Mouse (Mus musculus): ENCODE measurements at regions not wholly inside any gene's neighbourhood (a gene's known extent, or its start where the extent isn't known, plus 50 kb on each side); places are given as distances from the start of the nearest gene placed in this dataset.
"Not testable (repeated sequence)": the region's sequence is repeated elsewhere in the genome, so short reads cannot be mapped to it uniquely, and the experiment has no call there.

GRCm38 (mm10) chr8:31518903-31519302, 1909.6 kb upstream of the 5930422O12Rik start:
- DNase-seq: no peak

GRCm38 (mm10) chr8:31520991-31521448, 1907.5 kb upstream of the 5930422O12Rik start:
- peak; percentile 7 to 18 for DNase-seq

- DNase-seq: no peak
These were observed 1903.4 kb upstream of the 5930422O12Rik start for GRCm38 (mm10) chr8:31525071-31525470.

GRCm38 (mm10) chr8:31539251-31539650, 1889.3 kb upstream of the 5930422O12Rik start:
- DNase-seq: no peak

GRCm38 (mm10) chr8:31541646-31542045, 1886.9 kb upstream of the 5930422O12Rik start:
- peak; percentile 32 to 46 for DNase-seq

GRCm38 (mm10) chr8:31574136-31574535, 1854.4 kb upstream of the 5930422O12Rik start:
- no peak for DNase-seq

GRCm38 (mm10) chr8:31576129-31576528, 1852.4 kb upstream of the 5930422O12Rik start:
- DNase-seq: no peak

GRCm38 (mm10) chr8:31584661-31585060, 1843.8 kb upstream of the 5930422O12Rik start:
- DNase-seq: no peak

- DNase-seq: peak in 1 of 2 experiments; percentile 1
These were observed 1829.0 kb upstream of the 5930422O12Rik start for GRCm38 (mm10) chr8:31599536-31599935.

- no peak for DNase-seq
These were observed 1827.5 kb upstream of the 5930422O12Rik start for GRCm38 (mm10) chr8:31600979-31601378.

GRCm38 (mm10) chr8:31616501-31616900, 1812.0 kb upstream of the 5930422O12Rik start:
- DNase-seq: no peak

GRCm38 (mm10) chr8:31627708-31628107, 1800.8 kb upstream of the 5930422O12Rik start:
- DNase-seq: no peak

GRCm38 (mm10) chr8:31628146-31628545, 1800.4 kb upstream of the 5930422O12Rik start:
- no peak for DNase-seq

- no peak for DNase-seq
These were observed 1790.1 kb upstream of the 5930422O12Rik start for GRCm38 (mm10) chr8:31638417-31638816.

- no peak for DNase-seq
These were observed 1764.8 kb upstream of the 5930422O12Rik start for GRCm38 (mm10) chr8:31663717-31664116.

GRCm38 (mm10) chr8:31665485-31665884, 1763.0 kb upstream of the 5930422O12Rik start:
- DNase-seq: no peak

- DNase-seq: no peak
These were observed 1724.3 kb upstream of the 5930422O12Rik start for GRCm38 (mm10) chr8:31704168-31704567.

- DNase-seq: no peak
These were observed 1715.0 kb upstream of the 5930422O12Rik start for GRCm38 (mm10) chr8:31713321-31714076.

GRCm38 (mm10) chr8:31714077-31714458, 1714.4 kb upstream of the 5930422O12Rik start:
- DNase-seq: no peak

GRCm38 (mm10) chr8:31720021-31720420, 1708.5 kb upstream of the 5930422O12Rik start:
- DNase-seq: peak in 1 of 2 experiments; percentile 4

- DNase-seq: peak; percentile 10 to 62
These were observed 1707.9 kb upstream of the 5930422O12Rik start for GRCm38 (mm10) chr8:31720585-31720984.

- no peak for DNase-seq
These were observed 1703.1 kb upstream of the 5930422O12Rik start for GRCm38 (mm10) chr8:31725430-31725829.

- no peak for DNase-seq
These were observed 1692.9 kb upstream of the 5930422O12Rik start for GRCm38 (mm10) chr8:31735610-31736009.

- DNase-seq: not testable (repeated sequence)
These were observed 1691.2 kb upstream of the 5930422O12Rik start for GRCm38 (mm10) chr8:31737314-31737713.

Measured in adrenal gland, postnatal 36 days (tissue).